Mouse (Mus musculus): ENCODE results near the gene Magt1. TPM values are rescaled to one million over a fixed set of nuclear protein-coding genes. Genes with fewer than 3 reads are reported as not detected.
"Not testable (repeated sequence)": the region's sequence is repeated elsewhere in the genome, so short reads cannot be mapped to it uniquely, and the experiment has no call there.

Magt1 gene
- polyA plus RNA-seq, 1 experiment from 2014 or later = 54.1 TPM

DNA sequence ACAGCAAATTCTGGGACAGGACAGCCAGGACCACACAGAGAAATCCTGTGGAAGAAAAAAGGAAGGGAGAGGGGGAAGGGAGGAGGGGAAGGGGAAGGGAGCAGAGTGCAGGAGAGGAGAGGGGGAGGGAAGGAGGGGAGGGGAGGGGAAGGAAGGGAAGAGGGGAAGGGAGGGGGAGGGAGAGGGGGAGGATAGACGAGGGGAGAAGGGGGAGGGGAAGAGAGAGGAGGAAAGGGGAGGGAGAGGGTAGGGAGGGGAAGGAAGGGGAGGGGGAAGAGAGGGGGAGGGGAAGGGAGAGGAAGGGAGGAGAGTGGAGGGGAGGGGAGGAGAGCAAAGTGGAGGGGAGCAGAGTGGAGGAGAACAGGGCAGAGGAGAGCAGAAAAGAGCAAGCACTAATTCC lies 87.8 kb downstream of the Magt1 start:
- Histone ChIP-seq H3K27me3 (replicated peaks) (no peaks in the 10 kb centered on the region), H3K4me2 (no peak overlapping the region), H3K27ac (ENCODE audit: poor library complexity, severe bottlenecking) (no peak overlapping the region), H3K9me3 (replicated peaks) (0 out of 2 replicates have a peak, but pooled peaks cover 3% of the 10 kb centered on the region), H3K4me3 (no peak overlapping the region), H3K9ac (no peak overlapping the region), H3K36me3 (0 out of 2 replicates have a peak, but pooled peaks cover 4% of the 10 kb centered on the region), H3K4me1 (replicated peaks) (peaks cover 8% of the 10 kb centered on the region; the same call in 1 of the 2 replicates)
- WGBS = 0% methylated on average over 1 of the region's 1 CpGs
- ATAC-seq (ENCODE audit: insufficient number of reproducible peaks, low FRiP score) = no peak

DNA sequence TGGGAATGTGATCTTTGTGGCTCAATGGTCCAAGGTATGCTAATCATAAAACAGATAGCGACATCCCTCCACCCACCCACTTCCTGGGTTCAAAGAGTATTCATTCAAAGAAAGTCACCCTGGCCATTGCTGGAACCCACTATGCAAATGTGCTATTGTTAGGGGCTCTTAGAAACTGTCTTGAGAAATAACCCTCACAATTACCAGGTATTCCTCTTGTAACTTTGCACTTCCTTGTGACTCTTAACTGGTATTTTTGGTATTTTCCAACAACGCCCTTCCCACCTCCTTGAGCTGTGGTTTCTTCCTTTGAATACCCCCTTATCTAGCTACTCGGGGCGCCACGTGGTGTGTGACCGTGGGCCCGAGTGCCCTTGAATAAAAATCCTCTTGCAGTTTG lies 88.7 kb downstream of the Magt1 start:
- ATAC-seq (ENCODE audit: insufficient number of reproducible peaks, low FRiP score); H3K27ac ChIP-seq (ENCODE audit: poor library complexity, severe bottlenecking); H3K4me2 ChIP-seq; H3K36me3 ChIP-seq; H3K27me3 ChIP-seq (replicated peaks); H3K4me1 ChIP-seq (replicated peaks); H3K9ac ChIP-seq; H3K4me3 ChIP-seq; H3K9me3 ChIP-seq (replicated peaks): not testable (repeated sequence)
- 81% methylated on average over 7 of the region's 7 CpGs for WGBS

- no peak overlapping the region for H3K9ac ChIP-seq
- H3K4me3 ChIP-seq = no peak overlapping the region
- no peak overlapping the region for H3K27ac ChIP-seq (ENCODE audit: poor library complexity, severe bottlenecking)
- no peak overlapping the region for H3K4me2 ChIP-seq
- H3K27me3 ChIP-seq (replicated peaks) = no peaks in the 10 kb centered on the region
- 88% methylated on average over 2 of the region's 2 CpGs for WGBS
- no peak for ATAC-seq (ENCODE audit: insufficient number of reproducible peaks, low FRiP score)
- H3K4me1 ChIP-seq (replicated peaks) = peaks cover 6% of the 10 kb centered on the region; the same call in 1 of the 2 replicates
- H3K36me3 ChIP-seq = 0 out of 2 replicates have a peak, but pooled peaks cover 4% of the 10 kb centered on the region
- H3K9me3 ChIP-seq (replicated peaks) = no peaks in the 10 kb centered on the region
These were observed 90.3 kb downstream of the Magt1 start for GRCm38 (mm10) chrX:105921421-105921820.

Other genes with a start within 250 kb of the Magt1 start
- gene Fgf16, start 247.6 kb downstream of the Magt1 start, polyA plus RNA-seq (2016; fragmentation: Nextera tagmentation; extraction: Ambion mirVana) = not detected in 2 replicates
- gene Atrx, start 82.5 kb downstream of the Magt1 start, polyA plus RNA-seq (2016; fragmentation: Nextera tagmentation; extraction: Ambion mirVana) = 136 and 147 TPM in 2 replicates
- 775 and 814 TPM in 2 replicates for gene Cox7b, start 3.8 kb upstream of the Magt1 start, polyA plus RNA-seq (2016; fragmentation: Nextera tagmentation; extraction: Ambion mirVana)
- 20.0 and 20.3 TPM in 2 replicates for gene Atp7a, start 15.4 kb upstream of the Magt1 start, polyA plus RNA-seq (2016; fragmentation: Nextera tagmentation; extraction: Ambion mirVana)
- gene Tlr13, start 131.3 kb upstream of the Magt1 start, polyA plus RNA-seq (2016; fragmentation: Nextera tagmentation; extraction: Ambion mirVana) = 0.33 and 0.49 TPM in 2 replicates
- 680 and 691 TPM in 2 replicates for gene Pgk1, start 175.2 kb upstream of the Magt1 start, polyA plus RNA-seq (2016; fragmentation: Nextera tagmentation; extraction: Ambion mirVana)
- 21.2 and 21.6 TPM in 2 replicates for gene Taf9b, start 209.3 kb upstream of the Magt1 start, polyA plus RNA-seq (2016; fragmentation: Nextera tagmentation; extraction: Ambion mirVana)
- gene Fnd3c2, start 243.5 kb upstream of the Magt1 start, polyA plus RNA-seq (2016; fragmentation: Nextera tagmentation; extraction: Ambion mirVana) = not detected in 2 replicates

All from heart, embryonic 12.5 days (tissue).